Mouse (Mus musculus): ENCODE results near the gene 4930467E23Rik. TPM values are rescaled to one million over a fixed set of nuclear protein-coding genes. Genes with fewer than 3 reads are reported as not detected.
"Not testable (repeated sequence)": the region's sequence is repeated elsewhere in the genome, so short reads cannot be mapped to it uniquely, and the experiment has no call there.

Gene 4930467E23Rik
- polyA plus RNA-seq, 1 experiment, result 0.06 TPM

DNA sequence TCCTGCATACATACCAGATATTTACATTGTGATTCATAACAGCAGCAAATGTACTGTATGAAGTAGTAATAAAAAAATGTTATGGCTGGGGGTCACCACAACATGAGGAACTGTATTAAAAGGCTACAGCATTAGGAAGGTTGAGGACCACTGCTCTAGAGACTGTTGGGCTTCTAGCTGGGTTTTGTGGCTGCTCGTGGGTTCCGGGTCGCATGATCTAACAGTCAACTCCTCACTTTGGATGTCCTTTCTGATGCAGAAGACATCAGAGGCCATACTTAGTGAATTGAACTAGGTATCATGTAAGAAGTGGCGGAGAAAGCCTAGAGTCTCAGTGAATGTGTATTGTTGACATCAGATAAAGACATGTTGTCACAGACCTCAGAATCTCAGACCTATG is 19.9 kb upstream of the 4930467E23Rik start:
- DNase-seq (ENCODE audit: extremely low spot score in 1 of 2, low spot score in 1 of 2), result not testable (repeated sequence)

DNA sequence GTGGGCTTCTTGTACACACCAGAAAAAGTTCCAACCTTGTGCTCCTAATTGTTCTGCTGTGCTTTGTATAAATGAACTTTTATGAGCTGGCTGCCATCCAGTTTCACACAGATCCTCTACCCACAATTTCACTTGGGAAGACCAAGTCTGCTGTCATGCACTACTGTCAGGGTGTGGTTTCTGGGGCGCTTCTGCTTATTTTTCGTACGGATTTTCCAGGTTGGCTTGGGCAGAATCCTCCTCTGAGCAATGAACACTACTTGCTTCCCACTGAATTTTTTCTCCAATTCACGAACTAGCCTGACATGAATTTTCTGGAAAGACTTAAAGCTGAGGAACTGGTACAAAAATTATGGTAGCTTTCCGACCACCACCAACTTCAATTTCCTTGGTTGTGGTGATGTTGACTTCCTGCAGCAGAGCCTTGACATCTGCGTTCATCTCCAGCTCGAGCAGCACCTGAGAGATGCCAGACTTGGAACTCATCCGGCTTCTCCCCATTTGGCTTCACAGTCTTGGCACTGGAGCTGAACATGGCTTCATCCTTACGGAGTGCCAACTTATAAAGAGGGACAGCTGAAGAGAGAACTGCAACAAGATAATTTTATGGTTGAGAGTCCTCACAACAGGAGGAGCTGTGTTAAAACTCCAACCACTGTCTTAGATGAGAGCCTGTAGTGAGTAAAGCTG is 18.1 kb upstream of the 4930467E23Rik start:
- DNase-seq (ENCODE audit: extremely low spot score in 1 of 2, low spot score in 1 of 2), result not testable (repeated sequence)

DNA sequence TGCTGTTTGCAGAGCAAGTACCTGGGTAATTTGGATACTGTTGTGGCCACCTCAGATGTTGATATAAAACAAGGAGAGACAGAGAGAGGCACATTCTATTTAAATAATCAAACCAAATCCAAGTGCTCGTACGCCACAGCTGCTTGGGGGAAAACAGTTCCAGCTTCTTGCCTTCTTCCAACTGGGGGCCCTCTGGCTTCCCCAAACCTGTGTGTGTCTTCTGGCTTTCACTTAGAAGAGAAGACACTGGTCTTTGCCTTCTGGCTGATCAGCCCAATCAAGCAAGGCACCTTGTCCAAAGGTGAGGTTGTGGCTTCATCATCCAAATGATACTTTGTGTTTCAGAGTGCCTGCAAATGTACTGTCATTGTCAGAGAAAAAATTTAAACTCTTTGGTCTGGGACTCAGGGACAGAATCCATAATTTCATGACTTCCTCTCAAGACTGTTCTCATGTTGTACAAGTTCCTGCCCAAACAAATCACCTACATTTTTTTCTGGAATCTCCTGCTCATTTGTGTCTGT is 17.1 kb upstream of the 4930467E23Rik start:
- DNase-seq (ENCODE audit: extremely low spot score in 1 of 2, low spot score in 1 of 2), result not testable (repeated sequence)

DNA sequence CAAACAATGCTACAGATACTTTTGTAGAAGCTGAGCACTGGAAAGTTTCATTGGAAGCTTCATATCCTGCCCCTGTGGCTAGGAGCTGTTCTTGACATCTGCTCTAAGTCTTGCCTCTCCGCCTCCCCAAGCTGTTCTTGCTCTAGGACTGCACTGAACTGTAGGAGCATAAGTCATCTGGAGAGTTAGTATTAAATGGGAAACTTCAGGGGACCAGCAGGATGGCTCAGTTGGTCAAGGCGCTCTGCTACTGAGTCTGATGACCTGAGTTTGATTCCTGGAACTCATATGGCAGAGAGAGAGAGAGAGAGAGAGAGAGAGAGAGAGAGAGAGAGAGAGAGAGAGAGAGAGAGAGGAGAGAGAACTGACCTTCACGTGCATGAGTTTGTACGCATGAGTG is 16.6 kb upstream of the 4930467E23Rik start:
- not testable (repeated sequence) for DNase-seq (ENCODE audit: extremely low spot score in 1 of 2, low spot score in 1 of 2)

DNA sequence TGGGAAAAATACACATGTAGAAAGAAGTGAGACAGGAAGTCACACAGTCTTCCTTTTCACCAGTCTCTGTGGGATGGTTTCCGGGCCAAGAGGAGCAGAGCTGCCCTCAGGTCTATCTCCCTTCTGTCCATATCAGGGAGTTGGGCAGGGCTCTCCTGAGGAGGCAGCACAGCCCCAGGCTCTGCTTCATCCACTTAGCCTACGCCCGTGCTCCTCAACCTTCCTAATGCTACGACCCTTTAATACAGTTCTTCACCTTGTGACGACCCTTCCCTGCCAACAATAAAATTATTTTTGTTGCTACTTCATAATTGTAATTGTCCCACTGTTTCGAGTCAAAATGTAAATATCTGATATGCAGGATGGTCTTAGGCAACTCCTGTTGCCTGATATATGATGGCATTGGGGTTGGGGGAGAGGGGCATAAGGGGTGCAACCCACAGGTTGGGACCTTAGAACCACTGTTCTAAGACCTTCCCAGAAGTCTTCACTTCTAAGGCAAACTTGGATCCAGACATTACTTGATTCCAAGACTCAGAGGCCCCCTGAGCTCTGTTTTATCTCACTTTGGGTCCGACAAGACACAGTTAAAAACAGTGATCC is 16.0 kb upstream of the 4930467E23Rik start:
- not testable (repeated sequence) for DNase-seq (ENCODE audit: extremely low spot score in 1 of 2, low spot score in 1 of 2)

DNA sequence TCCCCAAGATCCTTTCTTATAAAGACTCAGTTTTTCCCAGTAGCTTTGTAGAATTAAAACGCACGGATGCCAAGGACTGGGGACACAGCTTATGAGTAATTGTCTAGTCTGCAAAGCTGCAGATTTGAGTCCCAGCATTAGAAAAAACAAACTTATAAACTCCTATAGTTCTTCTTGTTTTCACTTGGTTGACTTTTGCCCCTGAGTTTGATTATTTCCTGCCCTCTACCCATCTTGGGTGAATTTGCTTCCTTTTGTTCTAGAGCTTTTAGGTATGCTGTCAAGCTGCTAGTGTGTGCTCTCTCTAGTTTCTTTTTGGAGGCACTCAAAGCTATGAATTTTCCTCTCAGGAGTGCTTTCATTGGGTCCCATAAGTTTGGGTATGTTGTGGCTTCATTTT is 14.9 kb upstream of the 4930467E23Rik start:
- not testable (repeated sequence) for DNase-seq (ENCODE audit: extremely low spot score in 1 of 2, low spot score in 1 of 2)

DNA sequence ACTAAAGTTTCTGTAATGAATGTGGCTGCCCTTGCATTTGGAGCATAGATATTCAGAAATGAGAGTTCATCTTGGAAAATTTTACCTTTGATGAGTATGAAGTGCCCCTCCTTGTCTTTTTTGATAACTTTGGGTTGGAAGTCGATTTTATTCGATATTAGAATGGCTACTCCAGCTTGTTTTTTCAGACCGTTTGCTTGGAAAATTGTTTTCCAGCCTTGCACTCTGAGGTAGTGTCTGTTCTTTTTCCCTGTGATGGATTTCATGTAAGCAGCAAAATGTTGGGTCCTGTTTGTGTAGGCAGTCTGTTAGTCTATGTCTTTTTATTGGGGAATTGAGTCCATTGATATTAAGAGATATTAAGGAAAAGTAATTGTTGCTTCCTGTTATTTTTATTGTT is 14.1 kb upstream of the 4930467E23Rik start:
- DNase-seq (ENCODE audit: extremely low spot score in 1 of 2, low spot score in 1 of 2), result not testable (repeated sequence)

DNA sequence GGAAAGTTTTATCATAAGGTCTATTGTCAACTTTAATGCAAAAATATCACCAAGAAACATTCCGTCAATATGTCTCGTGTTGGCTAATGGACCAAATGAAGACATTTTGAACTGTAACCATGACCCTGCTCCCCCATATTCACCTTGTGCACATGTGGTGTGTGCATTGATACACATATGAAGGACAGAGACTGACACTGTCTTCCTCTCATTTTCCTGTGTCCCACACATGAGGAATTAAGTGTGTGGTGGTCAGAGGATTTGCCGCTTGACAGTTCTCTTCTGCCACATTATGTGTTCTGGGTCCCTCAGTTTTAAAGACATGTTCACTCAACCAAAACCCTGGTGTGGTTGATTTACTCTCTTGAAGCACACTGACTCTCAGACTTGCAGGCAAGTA is 11.5 kb upstream of the 4930467E23Rik start:
- DNase-seq (ENCODE audit: extremely low spot score in 1 of 2, low spot score in 1 of 2), result not testable (repeated sequence)

DNA sequence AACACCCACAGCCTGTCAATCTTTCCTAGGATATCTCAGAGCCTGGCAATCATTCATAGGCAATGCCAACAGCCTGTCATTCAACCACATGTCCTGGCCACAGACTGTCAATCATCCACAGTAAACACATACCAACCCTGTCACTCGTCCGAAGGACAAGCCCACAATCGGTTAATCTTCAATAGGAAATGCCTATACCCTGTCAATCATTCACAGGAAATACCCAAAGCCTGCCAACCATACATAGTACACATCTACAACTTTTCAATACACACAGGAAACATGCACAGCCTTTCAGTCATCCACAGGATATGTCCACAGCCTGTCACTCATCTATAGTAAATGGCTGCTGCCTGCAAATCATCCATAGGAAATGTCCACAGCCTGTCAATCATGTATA is 9.9 kb upstream of the 4930467E23Rik start:
- DNase-seq (ENCODE audit: extremely low spot score in 1 of 2, low spot score in 1 of 2), result not testable (repeated sequence)

DNA sequence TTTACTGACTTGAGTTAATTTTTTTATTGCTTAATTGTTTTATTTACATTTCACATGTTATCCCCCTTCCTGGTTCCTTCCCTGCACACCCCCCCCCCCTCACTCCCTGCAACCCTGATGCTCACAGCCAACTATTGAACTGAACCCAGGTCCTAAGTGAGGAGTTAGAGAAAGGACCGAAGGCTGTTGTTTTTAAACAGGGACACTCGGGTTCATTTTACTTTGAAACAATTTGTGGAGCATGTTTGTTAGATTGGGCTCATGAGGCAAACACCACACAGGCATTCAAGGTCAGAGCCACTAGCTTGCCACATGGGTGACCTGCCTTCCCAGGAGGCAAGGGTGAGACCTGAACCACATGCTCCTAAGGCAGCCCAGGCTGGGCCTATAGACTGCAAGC is 4.5 kb upstream of the 4930467E23Rik start:
- not testable (repeated sequence) for DNase-seq (ENCODE audit: extremely low spot score in 1 of 2, low spot score in 1 of 2)

DNA sequence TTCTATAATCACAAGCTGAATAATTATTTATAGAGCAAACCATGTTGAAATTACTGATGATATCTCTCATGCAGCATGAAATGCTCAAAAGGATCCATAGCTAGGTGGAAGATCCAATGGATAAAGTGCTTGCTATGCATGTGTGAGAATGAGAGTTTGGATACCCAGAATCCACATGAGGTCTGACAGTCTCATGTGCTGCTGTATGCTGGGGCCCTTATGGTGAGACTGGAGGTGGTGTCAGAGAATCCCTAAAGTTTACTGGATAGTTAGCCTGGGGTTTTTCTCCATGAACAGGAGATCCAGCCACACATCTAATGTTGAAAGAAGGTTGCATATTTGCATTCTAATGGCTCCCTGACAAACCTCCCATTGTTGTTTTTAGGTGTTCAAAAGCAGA is 22.4 kb downstream of the 4930467E23Rik start:
- DNase-seq (ENCODE audit: extremely low spot score in 1 of 2, low spot score in 1 of 2), result not testable (repeated sequence)

DNA sequence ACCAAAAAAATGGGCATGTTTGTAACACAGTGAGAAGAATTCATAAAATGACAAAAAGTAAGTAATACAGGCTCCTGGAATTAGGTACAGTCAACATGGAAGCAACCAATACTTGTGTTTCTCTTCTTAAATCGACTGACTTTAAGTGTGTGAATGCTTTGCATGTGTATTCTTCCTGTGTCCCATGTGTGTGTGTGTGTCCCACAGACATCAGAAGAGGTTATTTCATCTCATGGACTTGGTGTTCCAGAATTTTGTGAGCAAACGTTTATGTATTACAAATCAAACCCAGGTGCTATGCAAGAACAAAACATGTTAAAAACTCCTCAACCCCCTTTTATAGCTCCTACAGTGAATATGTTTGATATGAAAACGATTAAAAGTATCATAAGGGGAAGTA is 24.8 kb downstream of the 4930467E23Rik start:
- DNase-seq (ENCODE audit: extremely low spot score in 1 of 2, low spot score in 1 of 2), result not testable (repeated sequence)

DNA sequence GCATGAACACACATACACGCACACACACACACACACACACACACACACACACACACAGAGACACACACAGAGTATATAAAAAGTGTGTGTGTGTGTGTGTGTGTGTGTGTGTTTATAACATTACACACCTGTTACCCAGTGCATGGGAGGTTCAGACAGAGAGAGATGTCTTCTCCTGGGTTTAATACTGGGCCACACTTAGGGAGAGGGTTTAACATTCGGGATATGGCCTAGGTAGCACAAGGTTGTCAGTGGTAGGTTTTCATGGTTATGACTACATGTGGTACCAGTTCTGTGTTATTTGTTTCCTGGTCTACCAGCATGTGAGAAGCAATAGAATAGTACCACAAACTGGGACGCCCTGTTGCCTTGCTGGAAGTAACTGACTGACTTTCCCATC is 25.6 kb downstream of the 4930467E23Rik start:
- DNase-seq (ENCODE audit: extremely low spot score in 1 of 2, low spot score in 1 of 2), result not testable (repeated sequence)

DNA sequence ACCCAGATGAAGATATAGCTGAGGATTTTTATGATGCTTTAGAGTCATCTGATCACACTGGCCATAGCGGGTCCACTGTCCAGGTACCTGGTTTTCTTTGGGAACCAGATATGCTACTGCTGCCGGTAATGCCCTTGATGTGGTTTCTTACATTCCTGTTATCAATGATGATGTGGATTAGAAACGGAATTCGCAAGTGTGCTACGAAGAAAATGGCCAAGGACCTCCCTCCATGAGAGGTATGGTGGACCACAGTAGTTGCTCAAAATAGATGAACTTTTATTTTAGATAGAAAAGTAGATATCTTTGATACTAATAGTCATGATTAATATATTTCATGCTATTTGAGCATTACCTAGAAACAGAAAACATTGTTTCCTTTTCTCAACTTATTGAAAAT is 32.3 kb downstream of the 4930467E23Rik start:
- not testable (repeated sequence) for DNase-seq (ENCODE audit: extremely low spot score in 1 of 2, low spot score in 1 of 2)

DNA sequence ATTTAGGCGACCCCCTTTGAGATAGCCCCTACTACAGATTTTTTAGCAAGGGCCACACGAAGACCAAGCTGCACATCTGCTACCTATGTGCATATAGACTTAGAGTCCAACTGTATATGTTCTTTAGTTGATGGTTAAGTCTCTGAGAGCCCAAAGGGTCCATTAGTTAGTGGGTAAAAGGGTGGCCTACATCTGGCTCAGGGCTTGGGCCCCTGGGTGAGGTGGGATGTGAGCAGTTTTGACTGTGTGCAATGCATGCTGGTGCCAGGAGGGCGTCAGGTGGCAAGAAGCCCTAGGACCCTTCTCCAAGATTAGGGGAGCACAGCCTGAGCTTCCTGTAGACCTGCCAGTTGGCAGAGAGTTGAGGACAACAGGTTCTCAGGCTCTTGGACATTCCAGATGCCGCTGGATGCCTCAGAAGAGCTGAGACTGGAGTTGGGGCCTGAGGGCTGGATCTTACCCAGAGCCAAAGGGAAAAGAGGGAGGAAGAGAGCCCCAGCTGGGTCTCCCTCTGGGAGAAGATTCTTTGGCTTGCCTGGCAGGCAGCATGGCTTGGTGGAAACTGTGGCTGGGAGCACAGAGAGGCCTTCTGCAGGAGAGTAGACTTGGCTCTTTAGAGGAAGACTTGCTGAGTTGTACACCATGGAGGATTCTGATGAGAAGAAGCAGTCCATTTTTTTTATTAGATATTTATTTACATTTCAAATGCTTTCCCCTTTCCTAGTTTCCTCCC is 33.6 kb downstream of the 4930467E23Rik start:
- DNase-seq (ENCODE audit: extremely low spot score in 1 of 2, low spot score in 1 of 2), result not testable (repeated sequence)

DNA sequence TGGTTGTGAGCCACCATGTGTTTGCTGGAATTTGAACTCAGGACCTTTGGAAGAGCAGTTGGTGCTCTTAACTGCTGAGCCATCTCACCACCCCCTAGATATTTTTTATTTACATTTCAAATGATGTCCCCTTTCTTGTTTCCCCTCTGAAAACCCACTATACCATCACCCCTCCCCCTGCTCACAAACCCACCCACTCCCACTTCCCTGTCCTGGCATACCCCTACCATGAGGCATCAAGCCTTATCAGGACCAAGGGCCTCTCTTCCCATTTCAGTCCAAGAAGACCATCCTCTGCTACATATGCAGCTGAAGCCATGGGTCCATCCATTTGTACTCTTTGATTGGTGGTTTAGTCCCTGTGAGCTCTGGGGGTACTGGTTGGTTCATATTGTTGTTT is 36.2 kb downstream of the 4930467E23Rik start:
- not testable (repeated sequence) for DNase-seq (ENCODE audit: extremely low spot score in 1 of 2, low spot score in 1 of 2)

DNA sequence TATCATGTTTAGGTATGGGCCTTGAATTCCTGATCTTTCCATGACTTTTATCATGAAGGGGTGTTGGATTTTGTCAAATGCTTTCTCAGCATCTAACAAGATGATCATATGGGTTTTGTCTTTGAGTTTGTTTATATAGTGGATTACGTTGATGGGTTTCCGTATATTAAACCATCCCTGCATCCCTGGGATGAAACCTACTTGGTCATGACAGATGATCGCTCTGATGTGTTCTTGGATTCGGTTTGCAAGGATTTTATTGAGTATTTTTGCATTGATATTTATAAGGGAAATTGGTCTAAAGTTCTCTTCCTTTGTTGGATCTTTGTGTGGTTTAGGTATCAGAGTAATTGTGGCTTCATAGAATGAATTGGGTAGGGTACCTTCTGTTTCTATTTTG is 44.1 kb downstream of the 4930467E23Rik start:
- DNase-seq (ENCODE audit: extremely low spot score in 1 of 2, low spot score in 1 of 2), result not testable (repeated sequence)

DNA sequence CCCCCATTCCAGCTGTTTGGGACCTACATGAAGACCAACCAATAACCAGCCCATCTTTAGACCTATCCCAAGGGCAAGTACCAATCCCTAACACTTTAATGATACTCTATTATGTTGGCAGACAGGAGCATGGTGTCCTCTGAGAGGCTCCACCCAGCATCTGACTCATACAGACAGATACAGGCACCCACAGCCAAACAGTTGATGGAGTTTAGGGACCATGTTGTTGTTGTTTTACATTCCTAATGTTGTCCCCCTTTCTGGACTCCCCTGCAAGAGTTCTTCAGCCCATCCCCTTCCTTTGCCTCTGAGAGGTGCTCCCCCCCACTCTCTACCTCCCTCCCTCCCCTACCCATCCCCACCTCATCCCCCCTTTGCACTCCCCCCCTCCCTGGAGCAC is 46.9 kb downstream of the 4930467E23Rik start:
- DNase-seq (ENCODE audit: extremely low spot score in 1 of 2, low spot score in 1 of 2), result not testable (repeated sequence)

DNA sequence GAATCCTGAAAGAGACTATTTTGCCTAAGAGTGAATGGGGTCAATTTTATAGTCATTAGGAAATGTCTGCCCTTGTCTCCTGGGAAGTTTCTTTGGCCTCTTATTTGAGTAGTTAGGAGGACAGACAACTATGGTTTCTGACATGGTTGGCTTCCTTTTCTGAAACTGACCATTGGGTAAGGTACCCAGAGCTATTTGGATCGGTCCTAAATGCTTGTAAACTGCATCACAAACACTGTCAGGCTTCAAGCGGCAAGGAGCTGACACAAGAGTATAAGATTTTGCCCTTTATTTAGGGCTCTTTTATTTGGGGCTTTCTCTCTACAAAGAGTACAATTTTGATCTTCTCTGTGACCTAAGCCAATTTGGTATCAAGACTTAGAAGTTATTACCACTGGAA is 48.1 kb downstream of the 4930467E23Rik start:
- not testable (repeated sequence) for DNase-seq (ENCODE audit: extremely low spot score in 1 of 2, low spot score in 1 of 2)

DNA sequence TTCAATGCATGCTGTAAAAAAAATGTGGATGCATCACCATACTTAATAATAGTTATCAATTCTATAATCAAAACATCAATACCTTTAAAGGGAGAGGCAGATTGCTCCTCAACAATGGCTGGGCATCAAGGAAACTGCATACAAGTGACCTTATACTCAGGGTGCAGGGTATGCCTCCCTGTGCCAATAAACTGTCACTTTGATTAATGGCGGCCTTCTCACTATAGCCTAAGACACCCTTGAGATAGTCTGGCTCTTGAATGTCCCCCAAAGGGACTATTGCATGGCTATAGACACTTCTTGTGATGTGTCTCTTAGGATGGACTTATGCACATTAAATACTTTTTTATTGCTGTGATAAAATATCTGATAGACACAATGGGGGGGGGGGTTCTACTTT is 48.8 kb downstream of the 4930467E23Rik start:
- not testable (repeated sequence) for DNase-seq (ENCODE audit: extremely low spot score in 1 of 2, low spot score in 1 of 2)

DNA sequence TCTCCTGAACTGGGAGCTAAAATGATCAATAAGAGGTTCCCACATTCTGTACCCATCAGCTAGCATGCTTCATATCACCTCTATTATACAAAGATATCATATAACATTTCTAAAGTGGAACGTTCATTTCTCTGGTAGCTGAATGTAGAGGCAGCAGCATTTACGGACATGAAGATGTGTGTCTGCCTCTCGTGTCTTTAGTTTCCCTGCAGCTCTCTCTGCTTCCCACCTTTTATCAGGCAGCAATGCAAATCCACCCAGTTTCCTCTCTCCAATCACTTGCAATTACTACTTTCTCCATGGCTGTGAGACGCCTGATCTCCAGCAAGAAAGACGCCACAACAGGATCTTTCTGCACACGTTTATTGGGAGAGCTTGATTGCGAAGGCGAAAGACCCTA is 49.5 kb downstream of the 4930467E23Rik start:
- DNase-seq (ENCODE audit: extremely low spot score in 1 of 2, low spot score in 1 of 2), result not testable (repeated sequence)

Measured in frontal cortex, adult 2 months (tissue).